Mouse (Mus musculus) bone marrow macrophage, adult 2 months (primary cell): ENCODE measurements at regions not wholly inside any gene's neighbourhood (a gene's known extent, or its start where the extent isn't known, plus 50 kb on each side); places are given as distances from the start of the nearest gene placed in this dataset.

Experiments
- H3K27ac ChIP-seq: 2 replicates; pipeline ENCODE4 v1.5.1; 2012; ENCODE audit warnings: low read depth, low read length; ENCODE audit not compliant: insufficient read depth
- H3K4me1 ChIP-seq: 2 replicates; pipeline ENCODE4 v1.6.1; 2012; ENCODE audit warnings: low read length; ENCODE audit not compliant: control insufficient read depth, insufficient read depth
- H3K4me3 ChIP-seq: 2 replicates; pipeline ENCODE4 v1.5.1; 2012; ENCODE audit warnings: mild to moderate bottlenecking, low read length, moderate library complexity; ENCODE audit not compliant: insufficient read depth
- CTCF ChIP-seq: IDR thresholded peaks from 2 replicates; pipeline ENCODE4 v1.5.1; 2012; ENCODE audit warnings: low read depth, mild to moderate bottlenecking, low read length, moderate library complexity
- POLR2A ChIP-seq: IDR thresholded peaks from 2 replicates; pipeline ENCODE4 v1.6.1; 2012; ENCODE audit warnings: mild to moderate bottlenecking, low read depth, low read length, borderline replicate concordance

DNA sequence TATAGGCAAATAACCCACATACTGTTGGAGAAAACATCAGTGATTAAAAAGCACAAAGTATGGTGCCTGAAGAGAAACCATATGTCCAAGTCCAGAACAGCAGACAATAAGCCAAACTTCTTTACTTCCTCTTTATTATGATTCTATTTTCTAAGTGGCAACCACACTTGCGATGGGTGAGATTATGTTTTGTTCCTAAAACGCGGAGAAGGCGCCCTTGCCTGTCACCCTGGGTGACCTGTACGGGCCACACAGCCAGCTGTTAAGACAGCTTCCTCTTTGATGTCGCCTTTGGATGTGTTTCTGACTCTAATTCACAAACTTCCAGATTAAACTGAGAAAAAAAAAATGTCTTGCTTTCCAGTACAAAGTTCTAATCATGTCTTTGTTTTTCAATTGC, 83.9 kb upstream of the Sgip1 start:
- TF ChIP-seq CTCF (no peak), POLR2A (no peak)
- Histone ChIP-seq H3K4me3 (no peak overlapping the region), H3K27ac (peak overlapping the region; percentile 40), H3K4me1 (peaks cover 15% of the 10 kb centered on the region)

DNA sequence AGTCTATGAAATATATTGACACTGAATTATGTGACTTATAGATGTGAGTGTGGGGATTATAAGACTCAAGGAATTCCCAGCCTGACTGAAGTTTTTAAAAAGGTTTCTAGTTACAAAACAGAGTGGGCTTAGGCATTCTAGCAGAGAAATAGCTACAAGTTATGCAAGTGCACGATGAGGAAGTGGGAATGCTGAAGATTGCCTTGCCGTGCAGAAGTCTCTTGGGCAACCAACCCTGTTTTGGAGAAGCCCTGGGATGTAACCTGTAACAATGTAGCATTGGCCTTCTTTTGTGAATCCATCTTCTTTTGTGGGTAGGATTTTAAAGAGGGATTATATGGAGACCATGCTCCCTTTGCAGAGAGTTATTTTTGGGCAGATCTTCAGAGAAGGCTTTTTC, 82.5 kb upstream of the Sgip1 start:
- Histone ChIP-seq H3K4me1 (peaks cover 15% of the 10 kb centered on the region), H3K4me3 (no peak overlapping the region), H3K27ac (0 out of 2 replicates have a peak overlapping the region, but pooled peaks have one; percentile 30)
- TF ChIP-seq CTCF (no peak), POLR2A (no peak)

DNA sequence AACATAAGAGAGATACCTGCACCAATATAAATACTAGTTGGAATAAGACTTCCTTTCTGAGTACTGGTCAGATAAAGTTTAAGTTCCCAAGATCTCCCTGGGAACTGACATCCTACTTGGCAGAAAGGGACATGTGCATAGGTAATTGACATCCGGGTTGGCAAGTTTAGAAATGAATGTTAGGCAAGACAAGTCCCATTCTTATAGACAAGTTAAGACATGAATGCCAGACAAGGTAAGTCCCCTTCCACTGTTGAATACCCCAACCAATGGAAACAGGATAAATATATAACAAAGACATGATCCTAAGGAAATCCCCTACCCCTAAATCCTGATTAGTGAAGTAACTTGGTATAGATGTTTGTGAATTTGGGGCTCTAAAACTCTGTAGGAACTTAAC, 77.5 kb upstream of the Sgip1 start:
- Histone ChIP-seq H3K27ac (no peak overlapping the region), H3K4me1 (peaks cover 6% of the 10 kb centered on the region), H3K4me3 (no peak overlapping the region)
- TF ChIP-seq CTCF, result no peak
- no peak for TF ChIP-seq POLR2A

- no peak overlapping the region for H3K4me3 ChIP-seq
- TF ChIP-seq CTCF (no peak), POLR2A (no peak)
- no peak overlapping the region for H3K27ac ChIP-seq
- peaks cover 13% of the 10 kb centered on the region for H3K4me1 ChIP-seq
Measured at GRCm38 (mm10) chr4:102682190-102682589, 58.9 kb upstream of the Sgip1 start.

DNA sequence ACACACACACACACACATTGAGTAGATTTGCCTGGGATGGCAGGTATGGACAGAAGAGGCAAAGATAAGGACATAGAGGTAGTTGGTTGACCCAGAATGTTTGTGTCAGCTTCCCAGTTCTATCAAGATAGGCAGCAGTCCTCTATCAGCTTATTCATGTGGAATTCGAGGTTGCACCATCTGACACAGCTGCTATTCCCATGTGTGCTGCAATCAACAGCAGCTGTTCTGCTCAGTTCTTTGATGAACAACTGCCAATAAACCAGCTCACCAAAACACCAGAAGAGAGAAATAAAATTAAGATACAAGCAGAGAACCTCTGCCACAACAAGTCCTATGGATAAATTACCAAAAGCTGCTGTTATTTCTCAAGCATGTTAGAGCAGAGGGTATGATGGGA, 56.1 kb upstream of the Sgip1 start:
- H3K4me1 ChIP-seq, result peaks cover 18% of the 10 kb centered on the region
- H3K4me3 ChIP-seq, result no peak overlapping the region
- H3K27ac ChIP-seq, result no peak overlapping the region
- TF ChIP-seq POLR2A, result no peak
- no peak for TF ChIP-seq CTCF

DNA sequence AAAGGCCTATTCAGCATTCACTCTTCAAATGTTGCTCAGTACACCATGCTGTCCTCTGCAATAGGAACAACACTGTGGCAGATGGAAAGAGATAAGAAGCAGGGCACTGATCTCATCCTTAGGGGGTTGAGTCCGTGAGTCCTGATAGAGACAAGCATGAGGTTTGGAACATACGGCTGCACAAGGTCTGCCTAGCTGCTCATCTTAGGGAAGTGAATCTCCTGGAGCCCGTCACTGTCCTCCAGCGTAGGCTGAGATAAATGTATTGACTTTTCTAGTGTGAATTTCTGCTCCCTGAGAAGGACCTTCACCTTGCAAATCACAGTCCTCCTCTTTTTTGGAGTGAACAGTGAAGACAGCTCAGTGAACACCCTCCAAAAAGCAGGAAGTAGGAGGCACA, 52.7 kb upstream of the Sgip1 start:
- no peak overlapping the region for H3K4me3 ChIP-seq
- no peak for TF ChIP-seq POLR2A
- no peak for TF ChIP-seq CTCF
- peaks cover 4% of the 10 kb centered on the region; the same call in 1 of the 2 replicates for H3K4me1 ChIP-seq
- no peak overlapping the region for H3K27ac ChIP-seq
